Mouse (Mus musculus) left cerebral cortex, adult 9 months (tissue): ENCODE measurements around the gene Sp9.

Experiments used
- DNase-seq, 2 experiments: peaks; one replicate each; pipeline ENCODE4 v3.0.0; 2022; ENCODE audit warnings: low spot score in 2 of 2

The Sp9 gene

DNA sequence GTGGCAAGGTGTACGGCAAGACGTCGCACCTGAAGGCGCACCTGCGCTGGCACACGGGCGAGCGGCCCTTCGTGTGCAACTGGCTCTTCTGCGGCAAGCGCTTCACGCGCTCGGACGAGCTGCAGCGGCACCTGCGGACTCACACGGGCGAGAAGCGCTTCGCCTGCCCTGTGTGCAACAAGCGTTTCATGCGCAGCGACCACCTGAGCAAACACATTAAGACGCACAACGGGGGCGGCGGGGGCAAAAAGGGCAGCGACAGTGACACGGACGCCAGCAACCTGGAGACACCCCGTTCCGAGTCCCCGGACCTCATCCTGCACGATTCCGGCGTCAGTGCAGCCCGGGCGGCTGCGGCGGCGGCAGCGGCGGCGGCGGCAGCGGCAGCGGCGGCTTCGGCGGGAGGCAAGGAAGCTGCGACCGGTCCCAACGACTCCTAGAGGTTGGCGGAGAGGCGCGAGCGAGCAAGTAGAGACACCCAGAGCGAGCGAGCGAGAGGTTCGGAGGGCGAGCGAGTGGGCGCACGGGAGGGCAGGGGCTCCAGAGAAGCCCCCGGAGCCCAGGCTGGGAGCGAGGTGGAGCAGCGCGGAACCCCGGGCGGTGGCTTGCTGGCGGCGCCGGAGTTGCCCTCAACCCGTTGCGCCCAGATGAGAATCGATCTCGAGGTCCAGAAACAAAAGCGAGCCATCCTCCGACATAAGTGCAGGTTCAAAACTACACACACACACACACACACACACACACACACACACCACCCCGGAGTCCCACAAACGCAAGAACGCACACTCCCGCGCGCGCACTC is 2.6 kb downstream of the Sp9 start:
- no peak for DNase-seq

DNA sequence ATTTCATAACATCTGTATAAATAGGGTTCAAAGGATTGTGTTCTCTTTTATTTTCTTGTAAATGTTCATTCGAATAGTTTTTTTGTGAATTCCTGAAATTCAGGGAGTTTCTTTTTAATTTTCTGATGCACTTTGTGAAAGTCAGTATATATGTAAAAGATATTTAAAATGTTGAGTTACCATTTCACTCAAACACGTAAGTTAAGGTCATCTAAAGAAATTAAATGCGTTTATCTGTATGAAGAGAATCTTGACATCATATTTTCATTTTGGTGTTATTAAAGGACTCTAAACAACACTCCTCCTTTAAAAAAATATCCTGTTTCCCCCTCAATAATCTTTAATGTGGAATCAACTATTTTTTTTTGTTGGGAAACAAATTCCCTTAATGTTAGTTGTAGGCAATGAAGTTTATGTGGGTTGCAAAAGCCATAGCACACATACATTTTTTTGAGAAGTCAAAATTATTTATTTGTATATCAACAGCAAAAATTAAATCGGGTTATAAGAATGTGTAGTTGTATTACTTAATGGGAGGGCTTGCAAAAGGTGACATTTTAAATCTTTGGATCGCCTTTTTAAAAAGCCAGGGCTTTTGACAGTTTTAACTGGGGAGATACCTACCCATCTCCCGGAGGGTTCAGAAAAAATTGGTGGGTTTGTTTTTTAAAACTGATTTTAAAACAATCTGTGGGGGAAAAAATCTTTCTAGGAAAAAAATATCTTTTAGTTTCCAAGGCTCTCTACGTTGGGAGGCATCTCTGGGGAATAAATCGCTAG is 3.7 kb downstream of the Sp9 start:
- no peak for DNase-seq

DNA sequence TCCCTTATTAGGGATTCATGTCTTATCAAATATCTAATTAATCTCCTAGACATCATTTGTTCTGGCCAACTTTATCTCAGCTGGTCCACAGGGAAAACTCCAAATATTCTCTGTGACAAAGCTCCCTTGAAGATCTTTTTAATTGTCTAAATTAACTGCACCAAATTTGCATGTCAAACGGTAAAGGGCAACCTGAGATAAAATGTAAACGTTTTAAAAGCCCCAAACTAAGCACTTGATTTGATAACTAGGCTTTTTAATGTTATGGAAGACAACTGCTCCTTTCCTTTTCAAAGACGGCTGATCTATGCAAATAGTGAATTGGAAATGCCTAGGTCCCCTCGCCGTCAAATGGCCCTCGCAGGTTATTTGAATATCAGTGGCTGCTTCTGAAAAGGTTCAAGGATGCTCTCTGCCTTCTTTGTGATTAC is 4.4 kb downstream of the Sp9 start:
- no peak for DNase-seq

DNA sequence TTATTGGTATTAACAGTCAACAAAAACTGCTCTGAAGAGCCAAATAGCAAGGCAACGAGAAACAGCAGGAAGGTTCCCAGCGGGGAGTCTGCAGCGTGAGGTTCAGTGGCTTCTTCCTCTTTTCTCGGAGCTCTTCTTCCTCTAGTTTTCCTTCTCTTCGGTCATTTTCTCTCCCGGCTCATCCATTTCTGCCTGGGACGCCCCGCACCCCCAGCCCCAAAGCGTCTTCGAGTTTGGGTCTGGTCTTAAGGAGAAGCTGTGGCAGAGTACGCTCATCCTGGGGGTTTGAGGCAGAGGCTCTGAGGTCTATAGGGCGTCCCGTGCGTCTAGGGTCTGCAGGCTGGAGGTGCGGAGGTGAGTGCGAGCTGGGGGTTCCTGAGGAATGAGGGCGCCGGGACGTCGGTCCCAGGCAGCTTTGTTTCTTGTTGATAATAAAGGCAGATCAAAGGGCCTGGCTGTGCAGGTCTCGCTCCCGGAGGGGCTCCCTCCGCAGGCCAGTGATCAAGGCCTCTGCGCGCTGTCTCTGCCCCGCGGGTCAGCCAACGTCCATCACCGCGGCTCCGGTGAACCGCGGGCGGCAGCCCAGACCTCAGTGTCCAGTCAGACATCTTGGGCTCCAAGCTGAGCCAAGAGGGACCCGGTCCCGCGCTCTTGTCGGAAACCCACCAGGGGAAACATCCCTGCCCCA is 5.4 kb downstream of the Sp9 start:
- DNase-seq: no peak

DNA sequence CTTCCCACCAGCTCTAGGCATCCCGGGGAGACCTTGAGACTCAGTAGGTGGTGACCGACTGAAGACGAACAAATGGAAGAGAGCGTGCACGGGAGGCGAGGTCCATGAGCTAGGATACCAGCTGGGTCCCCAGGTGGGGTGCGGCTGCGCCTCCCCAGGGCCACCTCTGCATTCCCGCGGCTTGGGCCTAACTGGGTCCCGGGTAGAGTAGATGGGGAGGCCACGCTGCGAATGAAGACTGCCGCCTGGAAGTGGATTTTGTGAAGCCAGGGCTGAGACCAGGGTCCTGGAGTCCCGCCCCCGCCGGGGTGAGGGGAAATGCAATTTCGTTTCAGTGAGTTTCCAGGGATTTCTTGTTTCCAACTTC is 6.0 kb downstream of the Sp9 start:
- no peak for DNase-seq

DNA sequence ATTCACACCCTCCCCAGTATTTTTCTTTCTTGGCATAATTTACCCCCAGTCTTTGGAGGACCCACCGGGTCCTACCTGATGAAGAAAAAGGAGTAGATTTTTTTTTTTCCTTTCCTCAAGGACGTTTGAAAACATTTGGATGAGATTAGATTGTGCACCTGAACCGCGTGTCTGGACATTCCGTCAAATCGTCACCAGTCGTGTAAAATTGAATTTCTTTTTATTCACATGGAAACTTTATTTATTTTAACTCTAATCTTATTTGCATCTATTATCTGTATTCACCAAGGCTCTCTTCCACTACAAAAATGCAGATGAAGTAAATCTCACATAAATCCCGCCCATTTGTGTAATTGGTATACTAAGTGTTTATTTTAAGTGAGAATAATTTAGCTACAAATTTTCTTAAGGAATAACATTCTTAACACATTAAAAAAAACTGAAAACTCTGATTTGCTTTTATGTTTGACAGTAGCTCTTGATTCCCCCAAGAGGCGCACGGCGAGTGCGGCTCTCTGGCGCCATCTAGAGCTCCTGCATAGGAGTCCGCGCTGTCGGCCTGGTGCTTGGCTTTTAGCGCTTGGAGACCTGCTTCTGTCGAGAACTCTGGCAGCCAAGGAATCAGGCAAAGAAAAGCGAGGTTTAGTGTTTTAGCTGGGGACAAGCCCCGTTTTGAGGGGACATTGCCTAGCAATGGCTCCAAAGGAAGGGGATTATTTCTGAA is 6.6 kb downstream of the Sp9 start:
- DNase-seq: peak; percentile 65 to 87

DNA sequence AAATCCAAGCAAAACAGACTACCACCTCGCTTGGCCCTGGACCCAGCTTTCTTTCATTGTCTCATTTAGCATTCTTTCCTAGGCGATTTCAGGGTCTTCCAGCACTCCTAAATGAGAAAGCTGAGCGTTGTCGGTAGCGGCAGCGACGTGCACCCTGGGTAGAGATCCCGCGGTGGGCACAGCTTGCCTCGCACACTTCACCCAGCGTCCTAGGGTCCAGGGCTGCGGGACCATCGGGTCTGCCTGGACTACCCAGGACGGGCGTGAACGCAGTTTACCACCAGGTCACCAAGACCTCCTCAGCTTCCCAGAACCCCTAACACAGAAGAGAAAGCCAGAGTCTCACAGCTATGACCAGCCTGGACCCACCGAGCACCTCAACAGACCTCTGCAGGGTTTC is 7.1 kb downstream of the Sp9 start:
- DNase-seq: no peak

DNA sequence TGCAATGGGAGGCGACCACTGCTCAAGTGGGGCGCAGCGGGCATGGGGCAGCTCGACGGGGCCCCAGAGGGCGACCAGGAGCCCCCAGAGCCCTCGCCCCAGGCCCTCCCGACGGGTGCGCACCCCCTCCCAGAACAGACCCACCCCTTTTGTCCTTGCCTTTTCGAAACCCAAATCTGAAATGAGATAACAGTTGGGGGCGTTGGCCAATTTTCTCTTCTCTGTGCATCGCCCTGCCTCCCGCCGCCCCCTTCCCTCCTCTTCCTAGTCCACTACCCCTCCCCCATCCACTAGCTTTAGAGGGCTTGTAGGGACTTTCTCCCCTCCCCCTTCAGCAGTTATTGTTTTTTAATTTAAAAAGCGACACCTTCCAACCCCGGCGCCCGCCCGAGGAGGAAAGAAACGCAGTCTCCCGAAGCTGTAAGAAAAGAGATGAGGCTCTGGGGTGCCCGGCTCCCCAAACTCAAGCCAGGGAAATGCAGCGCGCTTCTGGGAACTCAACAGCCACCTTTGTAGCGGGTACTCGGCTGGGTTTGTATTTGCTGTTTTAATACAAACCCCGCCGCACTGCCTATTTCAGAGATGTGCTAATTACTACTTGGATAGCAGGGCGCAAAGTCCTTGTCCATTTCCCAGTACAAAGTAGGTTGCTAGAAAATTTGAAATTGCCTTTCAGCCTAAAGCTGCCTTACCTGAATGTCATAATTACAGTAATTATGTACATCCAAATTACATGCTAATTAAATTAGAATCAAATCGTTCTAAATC is 7.7 kb downstream of the Sp9 start:
- no peak for DNase-seq

DNA sequence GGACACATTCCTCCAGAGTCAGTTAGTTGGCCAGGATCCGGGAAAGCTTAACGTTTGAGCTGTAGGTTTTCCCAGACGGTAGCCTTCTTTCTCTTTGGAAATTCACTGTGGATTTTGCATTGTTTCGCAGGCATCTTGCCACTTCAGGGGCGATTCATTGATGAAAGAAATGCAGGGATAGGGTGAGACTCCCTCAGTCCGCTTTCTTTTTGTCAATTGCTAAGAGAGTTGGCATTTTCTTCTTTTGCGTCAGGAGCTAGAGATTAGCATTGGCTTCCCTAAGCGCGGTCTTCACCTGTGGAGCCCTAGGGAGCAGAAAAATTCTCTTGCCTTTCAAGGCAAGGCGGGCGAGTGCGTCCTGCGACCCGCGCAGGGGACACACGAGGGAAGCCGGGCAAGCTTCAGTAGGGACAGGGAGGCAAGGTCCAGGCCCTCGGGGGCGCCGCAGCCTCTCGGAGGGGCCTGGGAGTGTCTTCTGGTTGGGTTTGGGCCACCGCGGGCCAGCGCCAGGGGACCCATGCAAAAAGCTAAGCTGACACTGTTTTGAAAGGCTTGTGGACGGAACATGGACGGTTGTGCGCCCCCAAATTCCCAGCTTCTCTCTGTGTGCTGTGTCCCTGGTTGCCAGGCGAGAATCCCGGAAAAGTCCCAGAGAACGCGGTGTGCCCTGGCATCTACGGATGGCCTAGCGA is 8.8 kb downstream of the Sp9 start:
- no peak for DNase-seq

DNA sequence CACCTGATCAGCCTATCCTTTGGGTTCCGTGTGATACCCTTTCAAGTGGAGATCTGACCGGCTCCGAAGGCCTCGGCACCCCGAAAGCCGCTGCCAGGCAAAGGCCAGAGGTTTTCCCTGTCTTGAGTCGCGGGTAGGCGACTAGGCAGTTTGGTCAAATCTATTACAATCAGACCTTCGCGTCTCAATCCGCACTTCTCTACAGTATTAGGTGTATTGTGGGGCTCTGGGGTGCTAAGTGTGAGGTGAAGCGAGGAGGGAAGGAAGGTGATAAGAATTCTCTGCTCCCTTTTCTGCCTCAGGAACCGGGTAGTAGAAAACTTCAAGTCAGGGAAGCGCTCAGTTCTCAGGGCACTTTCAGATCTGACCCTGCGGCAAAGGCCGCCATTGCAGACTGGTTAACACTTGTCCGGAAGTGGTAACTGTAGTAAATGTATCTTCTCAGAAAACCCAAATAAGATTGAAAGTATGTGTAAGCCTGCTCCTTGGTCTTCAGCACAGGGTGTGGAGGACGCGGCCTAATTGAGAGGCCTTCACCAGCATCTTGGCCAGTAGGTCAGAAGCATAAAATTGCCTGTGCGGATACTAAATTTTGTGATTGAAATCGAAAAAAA is 9.4 kb downstream of the Sp9 start:
- DNase-seq: no peak

DNA sequence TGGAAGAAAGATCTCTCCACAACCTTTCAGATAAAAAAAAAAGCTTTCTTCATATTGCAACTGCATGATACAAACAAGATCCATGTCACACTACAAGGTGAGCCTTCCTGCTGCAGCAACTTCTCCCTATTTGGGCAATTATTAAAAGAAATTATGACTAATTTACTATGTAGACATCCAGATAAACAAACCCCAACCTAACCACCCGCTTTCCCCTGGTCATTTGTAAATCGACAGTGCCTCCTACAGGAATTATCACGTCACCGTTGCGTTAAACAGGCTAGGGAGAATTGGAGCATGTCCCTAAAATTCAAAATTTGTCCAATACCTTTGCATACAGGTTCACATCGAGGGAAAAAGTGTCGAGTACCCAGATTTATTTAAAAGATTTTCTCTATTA is 10.0 kb downstream of the Sp9 start:
- DNase-seq: no peak

DNA sequence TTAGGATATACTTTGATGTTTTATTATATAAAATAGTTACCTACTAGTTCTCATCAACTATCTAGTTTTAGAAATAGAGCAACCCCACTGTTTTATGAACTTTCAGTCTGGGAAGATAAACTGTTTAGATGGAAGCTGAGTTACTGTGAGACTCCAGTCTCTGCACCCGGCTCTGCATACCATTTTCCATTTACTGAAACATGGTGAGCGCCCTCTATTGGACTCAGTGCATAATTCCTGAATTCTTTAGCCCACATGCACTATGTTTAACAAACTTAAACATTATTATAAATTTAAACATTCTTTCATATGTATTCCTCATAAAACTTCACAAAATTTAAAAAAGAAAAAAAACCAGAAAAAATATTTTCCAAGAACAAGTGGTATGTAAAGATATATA is 13.9 kb downstream of the Sp9 start:
- DNase-seq: no peak

DNA sequence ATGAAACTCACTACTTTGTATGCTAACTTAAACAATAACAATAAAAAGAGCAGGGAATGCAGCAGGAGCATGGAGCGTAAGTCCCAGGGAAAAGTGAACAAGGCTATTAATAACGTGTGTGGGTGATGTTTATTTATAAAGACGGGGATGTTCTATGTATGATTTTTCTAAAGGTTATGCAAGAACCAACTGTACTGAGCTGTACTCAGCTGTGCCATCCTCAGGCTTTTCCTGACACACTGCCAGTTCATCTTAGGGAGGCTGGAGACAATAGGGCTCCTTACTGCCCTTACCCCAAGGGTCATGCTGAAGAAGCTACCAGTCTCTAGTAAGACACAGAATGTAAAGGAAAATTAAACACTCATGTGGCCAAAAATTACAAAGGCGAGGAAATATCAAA is 19.4 kb downstream of the Sp9 start:
- DNase-seq: no peak

DNA sequence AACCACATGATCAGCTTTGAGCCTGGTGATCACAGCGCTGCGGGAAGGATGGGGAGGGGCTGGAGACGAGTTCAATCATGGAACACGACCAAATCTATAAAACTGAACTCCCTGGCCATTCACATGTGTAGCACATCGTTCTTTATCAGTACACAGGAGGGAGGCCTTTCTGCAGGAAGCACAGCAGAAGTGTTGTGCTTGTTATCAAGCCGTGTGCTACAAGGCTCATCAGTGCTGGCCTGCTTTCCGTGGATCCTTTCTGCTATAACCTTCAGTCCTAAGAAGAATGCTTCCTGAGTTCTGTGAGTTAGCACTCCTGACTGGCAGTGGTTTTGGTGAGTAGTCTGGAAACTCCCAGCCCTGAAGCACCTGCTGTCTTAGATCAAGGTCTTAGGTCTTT is 23.3 kb downstream of the Sp9 start:
- no peak for DNase-seq

DNA sequence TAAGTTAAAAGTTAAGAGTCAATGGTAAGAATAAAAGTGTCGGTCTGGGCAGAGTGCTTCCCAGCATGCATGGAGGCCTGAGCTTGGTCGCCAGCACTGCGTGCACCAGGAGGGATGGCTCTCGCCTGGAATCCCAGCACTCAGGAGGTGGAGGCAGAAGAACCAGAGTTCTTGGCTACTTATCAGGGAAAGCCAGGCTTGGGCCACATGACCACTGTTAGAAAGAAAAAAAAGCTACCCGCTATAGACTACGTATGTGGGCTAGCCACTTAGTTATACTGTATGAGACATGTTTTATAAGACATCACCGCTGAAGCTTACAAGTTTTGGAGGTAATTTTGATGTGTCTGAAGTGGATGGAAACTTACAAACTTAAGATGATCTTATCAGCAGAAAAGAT is 26.4 kb downstream of the Sp9 start:
- DNase-seq: no peak

DNA sequence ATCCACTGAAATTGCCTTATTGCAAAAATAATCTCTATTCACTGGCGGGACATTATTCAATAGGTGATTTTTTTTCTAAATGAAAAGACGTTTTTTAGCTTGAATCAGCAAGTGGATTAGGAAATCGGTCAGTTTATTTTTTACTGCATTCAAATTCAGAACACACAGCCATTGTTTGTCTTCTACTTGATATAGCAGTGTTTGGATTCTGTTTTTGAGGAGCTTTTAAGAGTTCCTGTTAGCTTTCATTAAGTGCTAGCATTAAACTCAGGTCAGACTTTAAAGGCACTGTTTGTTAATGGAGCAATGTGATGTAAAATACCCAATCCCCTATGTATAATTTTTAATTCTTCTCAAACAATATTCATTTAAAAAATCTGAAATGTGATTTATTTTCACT is 27.1 kb downstream of the Sp9 start:
- DNase-seq: no peak

DNA sequence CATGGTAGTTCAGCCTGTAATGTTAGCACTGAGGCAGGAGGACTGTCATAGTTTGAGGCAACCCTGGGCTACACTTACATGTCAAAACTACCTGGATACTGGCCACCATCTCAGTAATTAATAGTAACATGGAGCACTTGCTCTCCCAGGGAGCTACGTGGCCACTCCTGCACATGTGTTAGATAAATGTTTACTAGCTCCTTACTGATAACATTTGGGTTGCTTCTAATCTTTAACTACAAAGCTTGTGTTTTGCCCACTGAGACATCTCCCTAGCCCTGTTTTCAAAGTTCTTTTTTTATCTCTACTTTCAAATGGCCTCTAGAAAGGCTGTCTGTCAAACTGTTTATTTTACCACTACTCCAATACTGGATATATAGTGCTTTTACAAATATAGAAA is 30.3 kb downstream of the Sp9 start:
- no peak for DNase-seq

DNA sequence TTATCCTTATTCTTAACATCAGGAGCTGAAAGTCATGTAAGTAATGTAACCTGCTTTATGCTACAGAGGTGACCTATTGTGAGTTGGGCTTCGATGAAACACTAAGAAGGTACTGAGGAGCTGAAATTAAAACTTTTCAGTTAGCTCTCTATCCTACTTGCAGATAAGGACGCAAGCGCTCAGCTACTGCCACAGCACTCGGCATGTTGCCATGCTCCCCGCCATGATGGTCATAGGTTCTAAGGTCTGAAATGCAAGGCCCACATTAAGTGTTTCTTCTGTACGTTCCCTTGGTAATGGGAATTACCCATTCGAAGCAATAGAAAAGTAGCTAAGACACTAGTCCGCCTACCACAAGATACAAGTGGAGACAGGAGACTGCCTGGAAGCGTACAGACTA is 31.0 kb downstream of the Sp9 start:
- DNase-seq: no peak

DNA sequence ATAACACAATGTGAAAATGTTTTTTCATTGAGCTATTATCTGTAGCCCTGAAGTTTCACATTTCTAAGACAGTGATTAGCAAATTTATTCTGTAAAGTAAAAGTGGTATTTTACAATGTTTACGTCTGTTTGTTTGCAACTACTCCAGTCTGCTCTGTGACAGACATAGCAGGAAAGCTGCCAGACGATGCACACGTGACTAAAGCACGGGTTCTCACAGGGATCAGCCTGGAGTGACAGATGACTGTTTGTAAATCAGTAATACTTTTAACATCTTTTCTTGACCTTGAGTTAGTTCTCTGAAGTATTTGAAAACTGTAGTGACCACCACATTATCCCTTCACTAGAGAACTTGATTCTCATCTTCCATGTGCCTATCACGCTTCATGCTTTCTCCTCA is 32.8 kb downstream of the Sp9 start:
- DNase-seq: no peak

DNA sequence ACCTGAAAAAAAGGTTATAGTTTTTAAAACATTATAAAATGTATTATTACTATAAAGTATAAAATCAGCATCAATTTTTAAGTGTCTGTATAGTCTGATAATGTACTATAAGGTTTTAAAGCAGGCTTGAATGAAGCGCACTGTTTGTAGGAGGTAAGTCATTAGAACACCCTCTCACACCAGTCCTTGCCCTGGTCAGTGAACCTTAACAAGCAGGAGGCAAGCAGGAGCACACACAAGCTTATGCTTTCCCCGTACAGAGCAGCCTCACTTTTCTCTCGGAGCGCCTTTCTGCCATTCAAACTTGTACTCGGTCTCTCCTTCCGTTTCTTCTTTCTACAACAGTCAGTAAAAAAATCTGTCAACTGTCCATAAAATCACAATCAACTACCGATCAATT is 34.3 kb downstream of the Sp9 start:
- no peak for DNase-seq
